Mouse (Mus musculus) hematopoietic stem cell, adult 5-6 weeks (primary cell): ENCODE results near the gene Gm49354. TPM values are rescaled to one million over a fixed set of nuclear protein-coding genes. Genes with fewer than 3 reads are reported as not detected.
"Not testable (repeated sequence)": the region's sequence is repeated elsewhere in the genome, so short reads cannot be mapped to it uniquely, and the experiment has no call there.

Experiments
- ATAC-seq, 2 experiments: fragments of 125-278 bp in 1 of 2; replicated peaks in 1 of 2; 2 replicates each; pipeline ENCODE4 v1.8.0; 2016 to 2017; ENCODE audit warnings: inconsistent platforms in 2 of 2, mild to moderate bottlenecking in 2 of 2, moderate number of reproducible peaks in 2 of 2, low read depth in 1 of 2, moderate TSS enrichment in 1 of 2; ENCODE audit not compliant: low FRiP score in 2 of 2, poor library complexity in 2 of 2, severe bottlenecking in 2 of 2, insufficient read depth in 1 of 2, low TSS enrichment in 1 of 2
- total RNA-seq: library from RNA; stranded (forward); fragments of 172-1452, 232-1000 nt; gene quantifications from 2 replicates; pipeline ENCODE4 v1.2.3, GENCODE M21; 2017

Gm49354 gene
- 18.4 TPM in 1 of 2 replicates, not detected in the other for total RNA-seq

GRCm38 (mm10) chr13:59782145-59782544, at the start of gene Gm49354:
Gene Gm49354, minus strand, starts transcription at chr13:59782245.
- ATAC-seq: no peak

- ATAC-seq: no peak
These were observed 43.9 kb upstream of the Gm49354 start for GRCm38 (mm10) chr13:59825966-59826365.

GRCm38 (mm10) chr13:59822507-59823462, 40.7 kb upstream of the Gm49354 start, which contains the start of gene Tut7:
Gene Tut7, minus strand, starts transcription at chr13:59823147.
- peak; percentile 63 to 79 for ATAC-seq

GRCm38 (mm10) chr13:59820836-59821235, 38.8 kb upstream of the Gm49354 start:
- ATAC-seq: peak; percentile 15 to 28; a peak in 2 of 4 replicates

- no peak for ATAC-seq
These were observed 38.1 kb upstream of the Gm49354 start for GRCm38 (mm10) chr13:59820114-59820513.

- ATAC-seq: no peak
These were observed 35.3 kb upstream of the Gm49354 start for GRCm38 (mm10) chr13:59817352-59817751.

GRCm38 (mm10) chr13:59814109-59814591, 32.1 kb upstream of the Gm49354 start:
- peak in 1 of 2 experiments; percentile 41; a peak in 1 of 4 replicates for ATAC-seq

GRCm38 (mm10) chr13:59811581-59811980, 29.5 kb upstream of the Gm49354 start:
- ATAC-seq: no peak

GRCm38 (mm10) chr13:59801000-59801399, 19.0 kb upstream of the Gm49354 start:
- no peak for ATAC-seq

- no peak for ATAC-seq
These were observed 18.0 kb upstream of the Gm49354 start for GRCm38 (mm10) chr13:59800077-59800476.

- ATAC-seq: no peak
These were observed 16.3 kb upstream of the Gm49354 start for GRCm38 (mm10) chr13:59798306-59798705.

GRCm38 (mm10) chr13:59796466-59796848, 14.4 kb upstream of the Gm49354 start:
- no peak for ATAC-seq

GRCm38 (mm10) chr13:59795807-59796465, 13.9 kb upstream of the Gm49354 start:
- ATAC-seq: peak; percentile 14 to 27; a peak in 1 of 4 replicates

GRCm38 (mm10) chr13:59794786-59795185, 12.7 kb upstream of the Gm49354 start:
- ATAC-seq: no peak

- not testable (repeated sequence) for ATAC-seq
These were observed 2.2 kb downstream of the Gm49354 start for GRCm38 (mm10) chr13:59779744-59780264.

GRCm38 (mm10) chr13:59779213-59779612, 2.8 kb downstream of the Gm49354 start:
- ATAC-seq: peak; percentile 42 to 52; a peak in 3 of 4 replicates

- ATAC-seq: no peak
These were observed 6.9 kb downstream of the Gm49354 start for GRCm38 (mm10) chr13:59775168-59775567.

- peak; percentile 48 to 57 for ATAC-seq
These were observed 10.8 kb downstream of the Gm49354 start for GRCm38 (mm10) chr13:59771257-59771656.
